Mouse (Mus musculus): Measurements from ENCODE around the gene Entpd1.
"Not testable (repeated sequence)": the region's sequence is repeated elsewhere in the genome, so short reads cannot be mapped to it uniquely, and the experiment has no call there.

Entpd1 gene

DNA sequence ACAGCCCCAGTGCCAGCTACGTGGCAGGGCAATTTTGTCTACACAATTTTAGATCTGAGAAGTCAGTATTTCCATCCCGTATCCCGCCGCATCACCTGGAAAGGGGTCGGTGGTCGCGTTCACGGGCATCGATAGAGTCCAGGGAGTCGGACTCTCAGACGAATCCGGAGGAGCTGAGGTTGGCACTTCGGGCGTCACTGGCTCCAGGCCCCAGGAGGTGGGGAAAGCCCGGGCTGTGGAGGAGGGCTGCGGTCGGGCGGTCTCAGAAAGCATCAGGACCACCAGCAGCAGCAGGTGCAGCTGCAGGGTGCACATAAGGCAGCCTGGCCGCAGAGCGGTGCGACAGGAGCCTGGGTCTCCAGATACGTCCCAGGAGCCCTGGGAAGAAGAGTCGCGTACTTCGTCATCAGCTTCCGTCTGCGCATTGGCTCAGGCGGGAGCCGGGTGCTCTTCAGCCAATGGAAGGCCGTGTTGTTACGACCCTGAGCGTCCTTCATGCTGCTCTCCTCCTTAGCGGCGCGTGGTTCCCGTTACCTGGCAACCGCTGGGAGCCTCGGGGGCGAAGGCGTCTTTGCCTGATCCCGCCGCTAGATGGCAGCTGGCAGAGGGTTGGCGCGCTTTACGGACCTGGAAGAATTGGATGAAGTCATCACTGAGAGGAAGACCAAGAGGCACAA, at the start of gene Entpd1, which contains the start of gene Tctn3:
Entpd1 (plus strand) TSS at position 537 of the 677 bp plus-strand sequence.
Tctn3 (minus strand) TSS at position 404 of the 677 bp plus-strand sequence.
- peak; percentile 87 to 91 for DNase-seq

DNA sequence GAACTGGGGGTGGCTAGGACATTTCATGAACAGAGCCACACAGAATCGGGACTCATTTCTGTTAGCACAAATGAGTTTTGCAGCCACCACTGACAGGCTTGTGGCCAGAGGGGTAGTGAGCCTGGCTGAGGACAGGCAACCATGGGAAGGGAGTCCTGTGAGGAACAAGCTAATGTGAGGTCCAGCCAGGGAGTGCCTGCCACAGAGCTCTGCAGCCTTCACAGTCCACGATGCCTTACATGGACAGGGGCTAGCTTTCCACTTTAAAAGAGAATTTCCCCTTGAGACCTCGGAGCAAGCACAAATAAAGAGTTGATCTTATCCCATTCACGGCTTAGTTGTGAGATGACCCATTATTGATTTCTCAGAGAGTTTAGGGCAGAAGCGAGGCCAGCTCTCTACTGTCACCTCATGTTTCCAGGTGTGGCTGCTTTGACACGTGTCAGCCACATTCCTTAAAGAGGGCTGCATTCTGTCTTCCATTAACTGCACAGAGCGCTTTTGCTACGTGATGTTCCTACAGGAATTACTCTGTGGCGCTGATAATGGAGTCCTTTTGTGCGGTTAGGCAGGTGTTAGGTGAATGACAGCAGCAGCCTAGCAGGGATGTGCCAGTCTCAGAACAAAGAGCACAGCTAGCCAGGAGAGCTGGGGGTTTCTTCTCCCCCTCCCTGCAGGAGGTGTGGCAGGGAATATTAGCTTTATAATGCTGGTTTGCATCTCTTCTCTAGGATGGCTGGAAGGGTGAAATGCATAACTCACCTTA, 48.1 kb upstream of the Entpd1 start:
- no peak for DNase-seq

DNA sequence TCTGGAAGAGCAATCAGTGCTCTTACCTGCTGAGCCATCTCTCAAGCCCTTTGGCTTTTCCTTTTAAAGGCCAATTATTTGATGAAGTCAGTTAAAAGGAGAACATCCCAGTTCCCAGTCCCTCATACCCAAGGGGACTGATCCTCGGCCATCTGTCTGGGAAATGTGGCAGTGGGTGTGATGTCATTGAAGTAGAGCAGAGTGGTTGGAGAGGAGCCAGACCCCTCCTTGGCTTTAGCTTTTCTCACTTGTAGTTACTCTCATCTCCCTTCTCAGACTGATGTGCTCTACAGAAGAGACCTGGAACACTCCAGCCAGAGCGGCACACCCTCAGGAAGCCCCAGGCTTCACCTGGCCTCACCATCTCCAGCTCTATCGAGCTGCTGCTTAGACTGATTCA, 44.5 kb upstream of the Entpd1 start:
- DNase-seq, result no peak

DNA sequence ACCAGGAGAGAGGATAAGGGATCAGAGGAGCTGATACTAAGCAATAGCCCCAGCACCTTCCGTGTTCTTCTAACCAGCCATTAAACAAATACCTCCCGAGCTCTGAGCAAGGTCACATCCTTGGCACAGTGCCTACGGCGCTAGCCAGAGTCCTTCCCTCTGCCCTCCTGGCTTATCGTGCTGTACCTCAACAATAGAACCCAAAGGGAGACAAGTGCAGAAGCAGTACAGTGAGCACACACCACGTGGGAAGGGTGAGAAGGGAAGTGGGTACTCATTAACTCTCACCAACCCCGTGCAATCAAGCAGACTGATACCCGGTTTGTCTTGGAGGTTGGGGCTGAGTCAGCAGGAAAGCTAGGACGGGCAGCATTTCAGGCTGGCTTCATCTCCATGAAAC, 41.4 kb upstream of the Entpd1 start:
- no peak for DNase-seq

DNA sequence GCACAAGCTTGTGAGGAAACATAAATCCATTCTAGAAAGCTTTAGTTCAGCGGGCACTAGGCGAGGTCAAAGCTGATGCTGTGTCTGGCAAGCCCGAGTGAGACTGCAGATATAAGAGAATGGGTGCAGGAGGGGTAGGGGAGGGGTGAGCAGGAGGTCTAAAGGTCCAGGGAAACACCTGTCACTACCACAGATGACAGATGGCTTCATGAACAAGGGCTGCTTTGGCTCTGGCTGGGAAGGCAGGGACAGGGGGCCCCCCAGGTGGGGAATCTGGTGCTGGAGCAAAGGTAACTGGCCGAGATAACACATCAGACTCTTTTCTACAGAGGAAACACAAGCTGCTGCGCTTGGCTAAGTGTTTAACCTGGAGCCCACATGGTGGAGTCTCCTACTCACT, 36.7 kb upstream of the Entpd1 start:
- no peak for DNase-seq

DNA sequence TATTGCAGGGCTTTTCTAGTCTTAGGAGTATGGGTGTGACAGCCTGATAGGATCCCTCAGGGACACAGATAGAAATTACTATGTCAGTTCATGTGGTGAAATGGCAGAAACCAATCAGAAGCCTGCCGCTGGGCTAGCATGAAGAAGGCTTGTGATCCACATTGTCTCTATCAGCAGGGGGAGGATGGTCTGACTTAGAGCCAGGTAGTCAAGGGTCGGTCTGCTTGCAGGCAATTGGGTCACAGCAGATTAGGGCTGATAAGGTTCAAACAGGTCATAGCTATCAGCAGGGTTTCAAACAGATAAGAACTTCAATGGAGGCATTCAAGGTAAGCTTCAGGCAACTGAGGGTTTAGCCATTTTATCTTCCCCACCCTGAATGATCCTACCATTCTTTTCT, 31.3 kb upstream of the Entpd1 start:
- DNase-seq, result no peak

DNA sequence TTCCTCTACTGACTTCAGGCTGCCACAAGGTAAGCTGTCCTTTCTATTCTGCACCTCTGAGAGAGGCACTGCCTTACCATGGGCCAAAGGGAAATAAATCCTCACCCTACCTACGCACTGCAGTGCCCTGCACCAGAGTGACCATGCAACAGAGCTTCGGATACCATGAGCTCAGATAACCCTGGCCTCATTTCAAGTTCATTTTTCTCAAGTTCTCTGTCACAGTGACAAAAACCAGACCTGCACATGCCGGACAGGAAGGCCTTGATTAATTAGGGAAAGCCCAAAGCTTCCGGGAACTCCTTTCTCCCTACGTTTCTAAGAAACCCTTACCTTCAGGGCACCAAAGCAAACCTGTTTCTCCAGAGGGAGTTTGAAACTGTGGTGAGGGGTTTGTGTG, 30.5 kb upstream of the Entpd1 start:
- DNase-seq, result no peak

DNA sequence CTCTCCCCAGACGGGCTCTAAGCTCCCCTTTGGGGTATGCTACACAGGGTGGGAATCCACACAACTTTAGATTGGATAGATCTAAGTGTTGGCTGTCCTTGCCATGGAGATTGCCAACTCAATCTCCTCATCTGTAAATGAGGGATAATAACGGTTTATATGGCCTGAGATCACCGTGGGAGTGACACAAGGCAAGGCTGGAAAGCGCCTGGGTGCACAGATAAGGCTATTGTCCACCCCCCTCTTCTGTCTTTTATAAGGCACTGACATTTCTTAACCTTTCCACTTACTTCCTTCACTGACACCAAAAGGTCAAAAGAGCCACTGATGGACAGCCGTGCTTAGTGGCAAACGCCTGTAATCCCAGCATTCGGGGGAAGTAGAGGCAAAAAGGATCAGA, 25.3 kb upstream of the Entpd1 start:
- no peak for DNase-seq

DNA sequence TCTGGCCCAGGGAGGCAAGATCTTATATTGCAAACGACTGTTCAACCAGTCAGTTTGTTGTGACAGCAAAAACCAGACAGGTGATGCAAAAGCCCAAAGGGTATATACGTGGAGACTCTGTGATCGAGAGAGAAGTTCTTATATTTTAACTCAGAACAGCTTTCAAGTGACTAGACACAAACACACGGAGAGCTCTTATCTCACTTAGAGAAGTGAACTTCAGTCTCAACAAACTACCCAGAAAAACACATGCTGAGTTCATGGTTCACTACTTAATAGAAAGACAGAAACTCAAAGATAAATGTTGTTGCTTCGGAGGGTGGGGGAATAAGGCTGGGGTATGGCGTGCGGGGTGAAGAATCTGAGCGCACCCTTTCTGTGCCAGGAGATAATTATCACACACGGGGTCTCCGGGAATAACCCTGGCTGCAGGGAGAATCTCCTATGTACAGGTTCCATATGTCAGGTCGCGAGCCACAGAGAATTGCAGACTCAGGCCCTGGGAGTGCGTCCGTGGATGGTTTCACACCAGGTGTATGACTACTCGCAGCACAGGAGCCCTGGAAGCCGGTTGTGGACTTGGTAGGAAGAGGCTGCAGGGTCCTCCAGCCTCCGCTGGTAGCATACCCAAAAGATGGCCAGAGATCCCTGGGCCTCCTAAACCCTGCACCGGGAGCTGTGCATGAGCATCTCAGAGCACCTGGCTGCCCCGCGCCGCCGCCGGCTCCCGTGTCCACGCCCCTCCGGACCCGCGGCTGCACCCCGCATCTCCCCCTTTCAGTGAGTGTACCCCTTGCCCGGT, 24.5 kb upstream of the Entpd1 start:
- DNase-seq, result no peak

DNA sequence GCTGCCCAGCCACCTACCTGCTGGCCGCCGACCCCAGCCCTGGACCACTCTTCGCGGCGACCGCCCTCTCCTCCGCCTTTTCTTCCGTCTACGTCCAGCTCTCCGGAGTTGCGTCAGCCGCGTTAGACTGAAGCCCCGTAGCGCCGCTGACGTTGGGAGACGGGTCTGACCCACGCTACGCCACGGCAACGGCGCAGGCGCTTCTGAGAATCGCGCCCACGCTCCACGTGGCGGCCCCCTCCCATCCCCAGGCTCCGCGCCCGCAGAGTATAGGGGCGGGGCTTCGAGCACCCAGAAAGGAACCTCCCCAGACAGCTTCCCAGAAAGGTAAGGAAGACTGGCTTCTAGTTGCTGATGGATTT, 23.9 kb upstream of the Entpd1 start, which contains the start of gene Aldh18a1:
Aldh18a1 (minus strand) TSS at position 171 of the 362 bp plus-strand sequence.
- peak; percentile 87 to 96 for DNase-seq

DNA sequence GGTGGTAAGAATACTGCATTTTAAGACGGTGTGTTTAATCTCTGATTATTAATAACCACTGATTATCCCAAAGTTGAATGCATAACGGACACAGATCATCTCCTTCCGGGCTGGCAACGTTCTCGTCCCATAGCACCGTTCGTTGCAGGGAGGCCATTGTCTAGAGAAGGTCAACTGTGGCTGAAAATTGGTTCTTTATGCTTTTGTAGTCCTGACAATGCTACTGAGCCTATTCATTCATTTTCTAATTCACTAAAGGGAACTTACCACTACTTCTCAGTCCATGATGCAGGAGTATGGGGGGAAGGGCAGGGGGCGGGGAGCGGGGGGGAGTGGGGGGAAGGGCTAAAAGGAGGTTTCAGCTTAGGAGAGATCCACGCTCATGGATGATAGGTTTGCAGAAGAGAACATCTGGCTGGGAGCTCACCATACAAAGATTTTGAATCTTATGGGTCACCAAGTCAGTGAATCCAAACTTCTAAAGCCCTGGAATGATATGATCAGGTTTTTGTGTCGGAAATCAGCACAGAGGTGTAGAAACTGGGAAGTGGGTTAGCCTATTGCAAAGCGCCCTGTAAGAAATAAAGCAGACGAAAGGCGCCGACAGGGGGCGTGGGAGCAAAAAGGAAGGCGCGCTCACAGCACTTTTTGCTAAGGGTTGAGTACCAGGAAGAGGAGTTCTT, 23.2 kb upstream of the Entpd1 start:
- peak; percentile 81 to 95 for DNase-seq

DNA sequence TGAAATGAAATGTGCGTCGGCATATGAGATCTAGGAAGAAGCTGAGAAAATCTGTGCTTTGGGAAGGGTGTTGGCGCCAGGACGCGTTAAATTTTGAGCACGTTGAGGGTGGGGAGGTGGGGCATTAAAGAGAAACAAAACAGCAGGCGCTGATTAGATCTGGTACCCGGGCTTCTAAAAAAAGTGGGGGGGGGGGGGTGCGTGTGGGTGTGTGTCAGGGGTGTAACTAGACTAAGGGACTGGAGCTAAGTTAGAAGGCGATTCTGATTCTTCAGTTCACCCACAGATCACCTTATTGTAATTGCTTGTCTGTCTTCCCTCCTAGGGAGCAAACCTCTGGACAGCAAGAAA, 22.7 kb upstream of the Entpd1 start:
- no peak for DNase-seq

DNA sequence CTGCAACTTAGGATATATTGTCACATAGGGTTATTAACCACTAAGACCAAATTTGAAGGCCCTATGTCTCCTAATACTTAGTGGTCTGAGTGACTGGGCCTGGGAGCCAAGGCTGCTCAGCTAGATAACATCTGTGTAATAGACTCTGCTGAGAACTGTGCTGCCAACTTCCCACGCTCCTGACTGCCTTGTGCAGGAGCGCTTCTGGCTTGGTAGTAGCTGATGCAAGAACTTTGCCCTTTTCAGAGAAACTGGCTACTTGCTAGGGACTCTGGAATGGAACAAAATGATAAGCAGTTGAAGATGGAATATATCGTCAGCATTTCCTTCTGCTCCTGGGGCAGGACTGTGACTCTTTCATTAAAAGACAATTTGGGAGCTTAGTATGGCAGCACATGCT, 16.9 kb upstream of the Entpd1 start:
- no peak for DNase-seq

DNA sequence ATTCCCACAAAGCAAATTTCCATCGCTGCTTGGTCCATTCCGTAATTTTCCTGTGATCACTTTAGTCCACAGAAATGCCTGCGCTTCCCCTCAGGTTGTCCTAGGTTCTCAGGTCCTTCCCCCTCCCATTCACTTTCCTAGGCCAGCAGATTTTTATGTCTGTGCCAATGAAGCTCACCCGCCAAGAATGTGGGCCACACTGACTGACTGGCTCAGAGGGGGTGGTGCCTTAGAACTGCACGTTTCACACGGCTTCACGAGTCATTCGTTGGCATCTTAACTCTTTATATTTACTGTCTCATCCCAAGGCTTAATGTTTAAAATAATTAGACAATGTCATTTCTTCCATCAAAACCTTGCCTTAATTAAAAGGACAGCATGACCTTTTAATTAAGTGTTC, 16.3 kb upstream of the Entpd1 start:
- no peak for DNase-seq

DNA sequence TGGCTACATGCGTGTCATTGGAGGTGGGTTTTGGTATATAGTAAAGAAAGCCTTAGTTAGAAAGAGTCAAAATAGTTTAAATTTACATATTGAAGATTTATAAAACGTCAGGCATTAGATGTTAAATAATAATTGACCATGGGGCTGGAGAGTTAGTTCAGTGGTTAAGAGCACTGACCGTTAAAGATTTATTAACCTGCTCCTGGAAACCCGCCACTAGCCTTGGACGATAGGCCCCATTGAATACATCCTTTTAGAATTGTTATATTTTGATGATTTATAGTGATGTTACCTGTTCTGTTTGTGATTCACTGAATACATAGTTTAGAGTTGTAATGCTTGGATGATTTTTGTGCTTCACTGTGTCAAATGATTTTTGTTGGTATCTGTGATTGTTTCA, 11.3 kb upstream of the Entpd1 start:
- DNase-seq, result not testable (repeated sequence)

DNA sequence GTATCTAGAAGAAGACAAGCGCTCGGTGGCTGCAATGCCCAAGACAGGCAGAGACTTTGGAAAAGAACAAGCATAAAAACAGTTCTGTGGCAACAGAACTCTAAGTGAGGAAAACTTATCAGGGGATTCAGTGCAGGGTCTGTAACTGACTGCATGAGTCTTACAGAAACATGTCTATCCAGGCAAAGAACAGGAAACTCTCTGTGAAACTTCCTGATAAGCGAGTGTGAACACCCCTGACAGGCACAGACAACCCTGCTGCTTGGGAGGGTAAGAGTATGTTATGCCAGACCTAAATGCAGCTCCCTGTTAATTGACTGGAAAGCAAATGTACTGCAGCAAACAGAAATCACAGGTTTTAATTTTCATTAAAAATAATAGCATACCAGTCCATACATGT, 10.3 kb upstream of the Entpd1 start:
- no peak for DNase-seq

DNA sequence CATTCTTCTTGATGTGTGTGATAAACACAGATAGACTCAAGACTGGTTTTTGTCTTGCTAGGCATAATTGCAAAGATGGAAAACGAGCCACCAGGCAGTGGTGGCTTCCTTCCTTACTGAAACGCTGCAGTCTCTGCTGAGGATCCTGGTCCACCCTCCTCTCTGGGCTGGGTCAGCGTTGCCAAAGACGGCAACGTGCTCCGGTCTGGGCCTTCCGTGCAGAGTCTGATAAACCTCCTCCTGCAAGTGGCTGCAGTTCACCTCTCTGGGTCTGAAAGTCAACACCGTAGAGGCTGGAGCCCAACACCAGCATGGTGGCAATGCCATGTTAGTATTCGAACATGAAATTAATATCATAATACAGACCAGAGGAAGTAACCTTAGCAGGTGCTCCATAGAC, 7.0 kb upstream of the Entpd1 start:
- DNase-seq, result no peak

DNA sequence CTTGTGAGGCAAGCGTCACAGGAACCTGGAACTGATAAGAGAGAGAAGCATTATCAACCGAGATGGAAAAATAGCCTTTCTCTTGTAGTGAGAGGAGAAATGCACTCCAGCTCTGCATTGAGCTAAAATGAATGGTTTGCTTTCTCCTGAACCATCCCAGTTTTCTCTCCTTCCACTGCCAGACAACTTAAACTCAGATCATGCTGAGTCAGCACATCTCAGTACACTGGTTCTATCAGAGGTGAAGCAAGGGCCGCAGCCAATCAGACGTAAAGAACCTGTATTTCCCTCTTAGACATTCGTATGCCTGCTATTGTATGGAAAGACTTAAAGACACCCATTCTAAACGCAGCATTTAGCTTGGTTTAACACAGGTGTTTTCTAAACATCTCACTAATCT, 4.5 kb upstream of the Entpd1 start:
- DNase-seq, result no peak

DNA sequence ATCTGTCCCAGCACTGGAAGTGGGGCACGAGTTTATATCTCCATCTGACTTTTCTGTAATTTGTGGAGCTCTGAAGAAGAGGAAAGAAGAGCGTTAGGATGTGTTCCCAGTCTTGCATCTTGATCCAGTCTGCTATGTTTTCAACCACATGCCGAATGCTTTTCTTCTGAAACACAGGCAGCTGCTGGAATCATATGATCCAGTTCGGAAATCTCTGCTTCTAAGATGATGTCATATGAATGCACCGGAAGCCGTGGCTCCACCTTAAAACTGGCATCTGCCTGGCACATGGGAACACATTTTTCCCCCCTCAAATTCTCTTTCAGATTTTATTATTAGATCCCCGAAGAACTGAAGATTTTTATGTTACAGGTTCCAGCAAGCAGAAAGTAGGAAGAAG, 2.6 kb downstream of the Entpd1 start:
- DNase-seq, result no peak

DNA sequence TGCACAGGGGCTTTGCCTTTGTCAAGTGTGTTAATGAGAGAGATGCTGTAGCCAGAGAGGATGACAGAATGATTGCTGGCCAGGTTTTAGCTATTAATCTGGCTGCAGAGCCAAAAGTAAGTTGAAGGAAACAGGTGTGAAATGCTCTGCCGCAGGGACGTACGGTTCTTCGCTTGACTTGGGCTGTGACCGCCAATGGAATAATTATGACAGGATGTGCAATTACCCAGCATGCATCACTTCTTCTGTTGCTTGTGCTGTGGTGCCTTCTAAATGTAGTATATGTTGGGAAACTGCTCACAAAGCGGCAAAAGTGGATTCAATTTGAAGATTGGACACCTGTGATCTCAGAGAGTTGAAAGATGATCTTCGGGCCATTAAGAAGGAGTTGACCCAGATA, 3.9 kb downstream of the Entpd1 start:
- peak in 1 of 2 experiments; percentile 12 for DNase-seq

DNA sequence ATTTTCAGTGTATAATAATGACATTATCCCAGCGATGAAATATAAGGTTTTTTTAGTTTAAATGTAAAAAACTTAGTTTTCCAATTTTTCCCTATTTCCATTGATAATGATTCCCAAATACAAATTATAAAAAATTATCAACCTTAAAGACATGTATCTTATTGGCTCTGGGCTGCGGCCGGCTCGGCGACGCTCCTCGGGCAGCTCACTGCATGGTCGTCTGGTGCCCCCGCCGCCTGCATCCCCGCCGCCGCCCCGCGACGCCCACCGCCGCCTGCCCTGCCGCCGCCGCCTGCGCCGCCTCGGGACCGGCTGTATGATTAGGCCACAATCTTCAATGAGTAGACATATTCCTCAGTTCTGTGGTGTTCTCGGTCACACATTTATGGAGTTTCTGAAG, 9.4 kb downstream of the Entpd1 start:
- not testable (repeated sequence) for DNase-seq

DNA sequence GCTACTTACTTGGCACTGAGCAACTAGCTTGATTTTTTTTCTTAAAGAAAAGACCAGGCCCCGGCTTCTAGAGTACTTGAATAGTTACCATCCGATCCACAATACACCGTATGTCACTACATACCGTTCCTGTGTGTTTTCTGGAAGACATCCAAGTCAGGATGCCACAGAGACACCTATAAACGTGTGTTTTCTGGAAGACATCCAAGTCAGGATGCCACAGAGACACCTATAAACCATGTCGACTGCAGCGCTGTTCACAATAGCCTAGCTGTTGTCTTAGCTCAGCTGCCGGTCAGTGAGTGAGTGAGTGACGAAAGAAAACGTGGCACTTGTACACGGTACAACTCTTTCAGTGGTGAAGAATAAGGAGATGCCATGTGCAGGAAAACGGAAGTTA, 13.8 kb downstream of the Entpd1 start:
- no peak for DNase-seq

DNA sequence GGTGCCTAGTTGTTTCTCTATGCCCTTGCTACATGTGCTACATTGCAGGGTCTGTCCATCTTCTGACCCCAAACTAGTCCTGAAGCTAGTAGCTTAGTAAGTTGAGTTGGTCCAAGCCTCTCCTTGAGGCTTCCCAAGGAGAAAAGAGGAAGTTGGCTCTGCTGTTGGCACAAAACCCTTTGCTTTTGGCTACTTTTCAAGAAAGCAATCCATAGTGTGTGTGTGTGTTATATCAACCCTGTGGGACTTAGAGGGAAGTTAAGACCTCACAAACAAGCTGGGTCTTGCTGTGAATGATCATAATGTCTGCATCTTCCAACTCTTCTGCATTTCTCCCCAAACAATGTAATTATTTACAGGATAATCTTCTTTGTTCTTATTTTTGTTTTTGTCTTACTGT, 16.8 kb downstream of the Entpd1 start:
- DNase-seq, result no peak
